Mouse (Mus musculus) kidney, postnatal 0 days (tissue): ENCODE results near the gene Snx20. TPM values are rescaled to one million over a fixed set of nuclear protein-coding genes. Genes with fewer than 3 reads are reported as not detected.

Experiments
- ATAC-seq: fragments of 200-750 bp; cut with Nextera tagmentation; replicated peaks from 2 replicates; pipeline ENCODE4 v1.8.0; 2017; ENCODE audit warnings: low read depth, moderate number of reproducible peaks, moderate TSS enrichment, moderate library complexity; ENCODE audit not compliant: low FRiP score
- DNase-seq: peaks from one replicate; pipeline ENCODE4 v3.0.0-alpha.2; 2016; ENCODE audit warnings: low spot score
- H3K27ac ChIP-seq: fragments of 300-500 bp; sonication (generic); 2 replicates; pipeline ENCODE4 v1.5.1; 2014; ENCODE audit warnings: mild to moderate bottlenecking
- H3K27me3 ChIP-seq: fragments of 300-500 bp; sonication (generic); 2 replicates; pipeline ENCODE4 v1.6.1; 2014; ENCODE audit warnings: low read length, mixed read lengths; ENCODE audit not compliant: insufficient read depth
- H3K36me3 ChIP-seq: fragments of 300-500 bp; sonication (generic); 2 replicates; pipeline ENCODE4 v1.6.1; 2014; ENCODE audit warnings: low read length, mixed read lengths; ENCODE audit not compliant: insufficient read depth
- H3K4me1 ChIP-seq: fragments of 300-500 bp; sonication (generic); replicated peaks from 2 replicates; pipeline ENCODE4 v1.6.1; 2014; ENCODE audit warnings: antibody characterized with exemption, low read length, mixed read lengths; ENCODE audit not compliant: insufficient read depth
- H3K4me2 ChIP-seq: fragments of 300-500 bp; sonication (generic); 2 replicates; pipeline ENCODE4 v1.6.1; 2014; ENCODE audit warnings: mild to moderate bottlenecking, low read length, moderate library complexity, mixed read lengths
- H3K4me3 ChIP-seq: fragments of 300-500 bp; sonication (generic); replicated peaks from 2 replicates; pipeline ENCODE4 v1.5.1; 2014; ENCODE audit warnings: low read depth, low read length
- H3K9ac ChIP-seq: fragments of 300-500 bp; sonication (generic); 2 replicates; pipeline ENCODE4 v1.6.1; 2014; ENCODE audit warnings: low read depth, low read length
- H3K9me3 ChIP-seq: fragments of 300-500 bp; sonication (generic); replicated peaks from 2 replicates; pipeline ENCODE4 v1.6.1; 2016; ENCODE audit warnings: low read length, inconsistent platforms, mixed read lengths
- CTCF ChIP-seq: IDR thresholded peaks from 2 replicates; pipeline ENCODE4 v1.5.1; 2016; ENCODE audit warnings: antibody characterized with exemption, low read depth, mild to moderate bottlenecking, moderate library complexity
- whole genome bisulfite sequencing: fragments of 180-500 bp; shearing (Covaris S2); extraction: QIAGEN DNeasy Blood & Tissue Kit; methylation state at CpG from one replicate; pipeline ENCODE4 v1.1.7; 2014; 5-methylcytosine and 5-hydroxymethylcytosine counted together
- polyA plus RNA-seq: library from polyadenylated mRNA; unstranded; fragments of >200 nt; fragmentation: Nextera tagmentation; extraction: Ambion mirVana; gene quantifications from 2 replicates; pipeline ENCODE4 v1.2.1, GENCODE M21; 2015

The Snx20 gene
- polyA plus RNA-seq, 1 experiment from 2014 or later, result 3.0 TPM

GRCm38 (mm10) chr8:88580785-88581184, 55.1 kb downstream of the Snx20 start:
- Histone ChIP-seq H3K4me1 (peaks cover 31% of the 10 kb centered on the region), H3K9me3 (no peaks in the 10 kb centered on the region), H3K9ac (no peak overlapping the region), H3K4me2 (no peak overlapping the region), H3K27me3 (no peaks in the 10 kb centered on the region), H3K4me3 (no peak overlapping the region), H3K27ac (no peak overlapping the region), H3K36me3 (0 out of 2 replicates have a peak, but pooled peaks cover under 1% of the 10 kb centered on the region)
- DNase-seq, result no peak
- WGBS, result 69% methylated on average over 7 of the region's 7 CpGs
- no peak for ATAC-seq
- no peak for TF ChIP-seq CTCF

GRCm38 (mm10) chr8:88579668-88580330, 56.1 kb downstream of the Snx20 start:
- H3K36me3 ChIP-seq, result no peaks in the 10 kb centered on the region
- H3K4me3 ChIP-seq, result no peak overlapping the region
- H3K4me2 ChIP-seq, result no peak overlapping the region
- ATAC-seq, result no peak
- no peaks in the 10 kb centered on the region for H3K9me3 ChIP-seq
- no peak for DNase-seq
- H3K4me1 ChIP-seq, result peaks cover 40% of the 10 kb centered on the region
- 48% methylated on average over 18 of the region's 18 CpGs for WGBS
- TF ChIP-seq CTCF, result no peak
- no peaks in the 10 kb centered on the region for H3K27me3 ChIP-seq
- H3K27ac ChIP-seq, result peak overlapping the region; percentile 66
- H3K9ac ChIP-seq, result no peak overlapping the region; the same call in 1 of the 2 replicates

- Histone ChIP-seq H3K4me2 (no peak overlapping the region), H3K27ac (peak overlapping the region; percentile 66), H3K36me3 (no peaks in the 10 kb centered on the region), H3K4me3 (no peak overlapping the region), H3K27me3 (no peaks in the 10 kb centered on the region), H3K9ac (no peak overlapping the region; the same call in 1 of the 2 replicates), H3K9me3 (no peaks in the 10 kb centered on the region), H3K4me1 (peaks cover 43% of the 10 kb centered on the region)
- DNase-seq (peak; percentile 49), ATAC-seq (0 out of 2 replicates have a peak, but pooled peaks have one; percentile 14)
- no peak for TF ChIP-seq CTCF
- 22% methylated on average over 7 of the region's 7 CpGs for WGBS
Observed at GRCm38 (mm10) chr8:88579246-88579645, 56.7 kb downstream of the Snx20 start.

GRCm38 (mm10) chr8:88578413-88579175, 57.3 kb downstream of the Snx20 start:
- no peak overlapping the region for H3K4me3 ChIP-seq
- no peaks in the 10 kb centered on the region for H3K9me3 ChIP-seq
- H3K27ac ChIP-seq, result 0 out of 2 replicates have a peak overlapping the region, but pooled peaks have one; percentile 25
- no peaks in the 10 kb centered on the region for H3K27me3 ChIP-seq
- ATAC-seq, result no peak
- no peaks in the 10 kb centered on the region for H3K36me3 ChIP-seq
- TF ChIP-seq CTCF, result no peak
- 63% methylated on average over 14 of the region's 14 CpGs for whole genome bisulfite sequencing
- H3K4me2 ChIP-seq, result no peak overlapping the region
- H3K9ac ChIP-seq, result no peak overlapping the region
- peak; percentile 50 for DNase-seq
- peaks cover 44% of the 10 kb centered on the region for H3K4me1 ChIP-seq

- DNase-seq, result no peak
- TF ChIP-seq CTCF, result no peak
- no peaks in the 10 kb centered on the region for H3K9me3 ChIP-seq
- peaks cover 44% of the 10 kb centered on the region for H3K4me1 ChIP-seq
- H3K4me3 ChIP-seq, result no peak overlapping the region
- H3K4me2 ChIP-seq, result no peak overlapping the region
- H3K36me3 ChIP-seq, result no peaks in the 10 kb centered on the region
- H3K27me3 ChIP-seq, result no peaks in the 10 kb centered on the region
- 74% methylated on average over 5 of the region's 5 CpGs for WGBS
- no peak for ATAC-seq
- no peak overlapping the region for H3K9ac ChIP-seq
- no peak overlapping the region for H3K27ac ChIP-seq
Observed at GRCm38 (mm10) chr8:88577666-88578065, 58.3 kb downstream of the Snx20 start.

Other genes with a start within 250 kb of the Snx20 start
- 64.6 and 68.1 TPM in 2 replicates for gene Nkd1, start 114.8 kb downstream of the Snx20 start, polyA plus RNA-seq
- gene Nod2, start 11.2 kb upstream of the Snx20 start, polyA plus RNA-seq, result 0.32 and 0.38 TPM in 2 replicates
- gene Cyld, start 60.9 kb upstream of the Snx20 start, polyA plus RNA-seq, result 9.5 and 11.4 TPM in 2 replicates